Mouse (Mus musculus) Patski (cell line): ENCODE measurements at regions not wholly inside any gene's neighbourhood (a gene's known extent, or its start where the extent isn't known, plus 50 kb on each side); places are given as distances from the start of the nearest gene placed in this dataset.

Source experiments
- ATAC-seq: fragments of 100-300 bp; one replicate; pipeline ENCODE4 v1.8.0; 2021
- CTCF ChIA-PET: fragments of 350-600 bp; sonication (Branson Sonifier 250); formaldehyde crosslinking; loops from one replicate; lab custom pipeline; 2022; ENCODE audit warnings: inconsistent platforms; lab: Charles Lee
- POLR2A ChIA-PET: fragments of 350-600 bp; sonication (Branson Sonifier 250); formaldehyde crosslinking; loops from one replicate; lab custom pipeline; 2022; ENCODE audit warnings: antibody characterized with exemption, inconsistent platforms; lab: Charles Lee
- DNase-seq: peaks from one replicate; pipeline ENCODE4 v3.0.0-alpha.2; 2011; ENCODE audit warnings: low read depth, low spot score
- H3K27me3 ChIP-seq: fragments of 371-371 bp; one replicate; pipeline ENCODE4 v1.5.1; 2021
- CTCF ChIP-seq: fragments of 100-300 bp; IDR thresholded peaks from one replicate; pipeline ENCODE4 v1.5.1; 2021
- in situ Hi-C: fragments of 300-500 bp; cut with MboI; formaldehyde crosslinking; loops from 3 replicates; pipeline ENCODE4 v1.11.1; 2018; ENCODE audit warnings: low pct_unique_long_range_greater_than_20kb, mixed read lengths

DNA sequence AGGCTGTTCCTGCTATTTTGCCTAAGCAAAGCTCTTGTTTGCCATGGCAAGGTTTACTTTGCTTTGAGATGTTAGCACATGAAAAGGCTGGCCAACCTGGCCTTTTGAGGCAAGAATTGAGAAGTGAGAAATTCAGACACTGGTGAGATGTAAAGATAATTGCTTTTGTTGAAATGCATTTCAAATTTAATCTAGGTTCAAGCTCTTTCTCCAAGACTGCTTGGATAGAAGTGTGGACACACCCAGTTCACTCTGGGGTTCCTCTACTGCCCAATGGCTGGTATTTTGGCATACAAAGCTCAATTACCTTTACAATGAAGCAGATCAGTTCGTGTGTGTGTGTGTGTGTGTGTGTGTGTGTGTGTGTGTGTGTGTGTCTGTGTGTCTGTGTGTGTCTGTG, 123.8 kb upstream of the Rfx3 start:
- TF ChIP-seq CTCF, result no peak
- CTCF ChIA-PET, result interaction anchor here (0.9 kb wide), 1 partner anchor 17 kb away, joined by 3 read pairs; no protein-coding TSS in a partner anchor
- H3K27me3 ChIP-seq, result peaks cover 28% of the 10 kb centered on the region
- in situ Hi-C loops, result no loop called here
- POLR2A ChIA-PET, result interaction anchor here (0.7 kb wide), 1 partner anchor 177 kb away, joined by 4 read pairs; no protein-coding TSS in a partner anchor
- no peak for ATAC-seq
- DNase-seq, result no peak

DNA sequence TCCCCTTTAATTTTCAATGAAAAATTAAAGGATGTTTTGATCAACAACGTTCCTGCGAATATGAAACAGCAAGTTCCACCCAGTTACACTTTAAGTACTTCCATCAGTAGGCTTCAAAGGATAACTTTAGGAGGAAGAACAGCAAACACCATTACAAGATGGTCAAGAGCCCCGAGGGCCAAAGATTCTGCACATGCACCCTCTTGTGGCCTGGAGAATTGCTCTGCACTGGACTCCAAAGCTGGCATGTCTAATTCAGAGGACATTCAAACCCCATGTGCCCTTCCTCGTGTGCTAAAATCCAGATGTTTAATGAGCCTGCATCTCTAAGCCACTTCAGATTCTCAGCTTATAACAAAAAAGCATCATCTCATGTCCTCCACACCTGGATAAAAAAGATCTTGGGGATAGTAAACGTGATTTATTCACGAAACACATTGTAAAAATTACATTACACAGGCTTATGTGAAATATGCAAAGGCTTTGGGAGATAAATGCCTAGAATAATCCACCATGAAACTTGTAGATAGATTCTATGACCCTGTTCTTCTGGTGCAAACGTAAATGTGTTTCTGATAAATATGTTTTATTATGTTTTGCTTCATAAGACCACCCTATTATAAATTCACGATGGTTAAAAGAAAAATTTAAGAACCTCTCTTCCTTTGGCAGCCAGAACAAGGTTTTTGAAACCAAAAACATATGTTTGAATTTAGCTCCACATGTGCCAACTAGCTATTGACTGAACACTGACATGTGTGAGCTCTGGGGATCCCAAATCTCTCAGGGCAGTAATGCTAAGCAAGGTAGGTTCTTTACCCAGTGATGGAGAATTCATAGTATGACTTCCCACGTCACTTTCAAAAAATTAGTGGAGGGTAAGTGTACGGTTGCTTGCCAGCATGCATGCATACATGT, 100.6 kb upstream of the Rfx3 start:
- TF ChIP-seq CTCF, result peak; percentile 45
- H3K27me3 ChIP-seq, result peaks cover 38% of the 10 kb centered on the region
- in situ Hi-C loops, result loop anchor here (25.0 kb wide), 1 partner anchor 649 kb away; no protein-coding TSS in a partner anchor
- DNase-seq, result no peak
- CTCF ChIA-PET, result no interaction called here
- POLR2A ChIA-PET, result no interaction called here
- ATAC-seq, result no peak

DNA sequence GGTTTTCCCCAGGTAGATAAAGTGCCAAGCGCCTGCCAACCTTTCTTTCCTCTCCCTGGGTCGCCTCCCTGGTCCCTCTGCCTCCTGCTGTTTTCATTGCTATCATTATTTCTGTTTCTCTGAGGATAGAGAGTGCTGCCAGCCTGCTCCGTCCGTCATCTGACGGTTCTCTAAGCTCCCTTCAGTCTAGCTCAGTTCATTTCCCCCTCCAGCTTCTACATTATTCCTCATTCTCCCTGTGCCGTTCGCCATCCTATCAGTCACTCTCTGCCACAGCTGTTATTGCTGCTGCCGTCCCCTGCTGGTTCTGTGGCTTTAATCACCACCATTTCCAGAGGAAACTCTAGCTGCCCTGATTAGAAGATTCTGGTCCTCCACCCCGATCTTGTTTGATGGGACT, 84.7 kb upstream of the Rfx3 start:
- in situ Hi-C loops, result no loop called here
- ChIA-PET POLR2A (no interaction called here), CTCF (no interaction called here)
- no peak for TF ChIP-seq CTCF
- DNase-seq, result no peak
- H3K27me3 ChIP-seq, result peaks cover 78% of the 10 kb centered on the region
- no peak for ATAC-seq

DNA sequence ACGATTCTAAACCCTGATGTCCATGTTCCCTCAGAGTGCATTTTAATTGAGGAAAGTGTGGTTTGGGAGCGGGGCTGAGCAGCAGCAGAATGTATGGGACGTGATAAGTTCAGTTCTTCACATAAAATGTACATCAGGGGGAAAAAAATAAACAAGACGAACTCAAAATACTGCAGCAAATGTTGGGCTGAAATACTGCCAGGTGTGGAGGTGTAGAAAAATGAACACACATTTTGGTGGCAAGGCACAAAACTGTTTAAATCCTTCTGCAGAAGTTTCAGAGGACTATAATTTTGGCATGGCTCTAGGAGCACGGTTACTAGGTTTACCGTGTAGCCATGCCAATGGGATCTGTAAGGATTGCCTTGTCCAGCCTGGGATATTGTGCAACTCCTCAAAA, 81.3 kb upstream of the Rfx3 start:
- TF ChIP-seq CTCF, result no peak
- DNase-seq, result no peak
- in situ Hi-C loops, result no loop called here
- ChIA-PET CTCF (no interaction called here), POLR2A (no interaction called here)
- ATAC-seq, result no peak
- peaks cover 78% of the 10 kb centered on the region for H3K27me3 ChIP-seq

DNA sequence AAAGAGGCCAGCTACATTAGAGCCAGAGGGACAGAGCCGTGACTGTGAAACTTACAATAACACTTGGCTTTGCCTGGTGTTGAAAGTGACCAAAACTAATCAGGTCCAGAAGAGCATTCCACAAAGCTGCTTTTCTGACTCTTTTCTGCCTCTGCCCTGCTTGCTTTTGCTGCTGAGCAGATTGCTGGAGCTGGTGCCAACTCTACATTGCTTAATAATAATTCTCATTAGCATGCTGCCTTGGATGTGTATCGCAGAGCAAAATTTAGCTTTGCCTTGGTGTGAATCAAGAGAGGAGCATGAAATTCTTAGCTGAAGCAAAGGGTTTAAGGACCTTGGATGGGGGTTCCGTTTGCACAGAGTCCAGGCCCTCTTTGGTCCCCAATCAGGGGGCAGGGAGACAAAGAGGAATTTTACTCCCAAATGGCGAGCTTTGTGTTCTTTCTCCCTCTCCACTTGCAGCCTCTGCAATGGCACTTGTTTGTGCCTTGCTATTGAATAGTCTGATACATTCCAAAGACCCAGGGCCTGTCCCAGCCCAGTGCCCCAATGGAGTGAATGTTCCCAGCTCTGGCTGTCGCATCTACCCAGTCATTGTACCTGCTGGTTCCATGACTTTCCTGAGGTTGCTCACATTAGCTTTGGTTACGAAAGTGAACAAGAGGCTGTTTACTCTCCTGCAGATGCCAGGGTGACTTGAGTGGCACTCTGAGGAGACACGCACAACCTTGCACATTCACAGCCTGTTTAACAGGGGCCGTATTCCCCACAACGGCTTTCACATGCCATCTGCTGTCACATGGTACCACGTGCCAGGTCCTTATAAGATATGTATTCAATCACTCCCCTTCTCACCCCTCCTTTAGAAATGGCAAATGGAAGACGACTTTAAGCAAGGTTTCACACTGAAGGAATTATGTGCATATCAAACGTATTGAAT, 76.9 kb upstream of the Rfx3 start:
- ATAC-seq (no peak), DNase-seq (no peak)
- peaks cover 71% of the 10 kb centered on the region for H3K27me3 ChIP-seq
- no peak for TF ChIP-seq CTCF
- in situ Hi-C loops, result no loop called here
- CTCF ChIA-PET, result interaction anchor here (1.2 to 1.3 kb wide), 2 partner anchors 8 to 11 kb away, joined by 3 read pairs; no protein-coding TSS in a partner anchor
- POLR2A ChIA-PET, result interaction anchor here (0.9 kb wide), 1 partner anchor 9 kb away, joined by 3 read pairs; no protein-coding TSS in a partner anchor

DNA sequence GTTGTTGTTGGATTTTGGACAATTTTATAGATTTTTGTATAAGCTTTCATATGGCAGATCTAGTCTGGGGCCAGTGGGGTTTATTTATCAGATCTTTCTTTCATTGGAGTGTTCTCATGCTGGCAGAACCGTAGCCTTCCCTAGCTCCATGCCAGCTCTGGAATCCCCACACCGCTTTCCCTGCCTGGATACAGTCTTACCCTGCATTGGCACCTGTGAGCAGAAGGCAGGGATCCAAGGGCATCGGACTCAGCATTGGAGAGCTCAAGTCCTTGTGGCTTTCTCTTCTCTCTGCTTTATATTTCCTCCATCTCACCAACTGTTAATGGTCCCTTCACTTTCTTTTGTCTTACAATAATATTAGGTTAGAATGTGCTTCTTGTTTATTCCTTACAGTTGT, 59.4 kb upstream of the Rfx3 start:
- TF ChIP-seq CTCF, result no peak
- ChIA-PET POLR2A (no interaction called here), CTCF (interaction anchor here (1.2 kb wide), 2 partner anchors 10 to 15 kb away, joined by 3 read pairs; no protein-coding TSS in a partner anchor)
- in situ Hi-C loops, result no loop called here
- no peak for ATAC-seq
- no peak for DNase-seq
- H3K27me3 ChIP-seq, result peaks cover 65% of the 10 kb centered on the region
